Mouse (Mus musculus) bone marrow macrophage, adult 2 months (primary cell): ENCODE results near the gene Tenm4.

Experiments used
- CTCF ChIP-seq: IDR thresholded peaks from 2 replicates; pipeline ENCODE4 v1.5.1; 2012; ENCODE audit warnings: low read depth, mild to moderate bottlenecking, low read length, moderate library complexity
- POLR2A ChIP-seq: IDR thresholded peaks from 2 replicates; pipeline ENCODE4 v1.6.1; 2012; ENCODE audit warnings: mild to moderate bottlenecking, low read depth, low read length, borderline replicate concordance

GRCm38 (mm10) chr7:96484006-96484581 lies 313.0 kb downstream of the Tenm4 start:
- TF ChIP-seq CTCF (no peak), POLR2A (no peak)
